Mouse (Mus musculus): ENCODE results near the gene Gm19668.
"Not testable (repeated sequence)": the region's sequence is repeated elsewhere in the genome, so short reads cannot be mapped to it uniquely, and the experiment has no call there.

Gm19668 gene

DNA sequence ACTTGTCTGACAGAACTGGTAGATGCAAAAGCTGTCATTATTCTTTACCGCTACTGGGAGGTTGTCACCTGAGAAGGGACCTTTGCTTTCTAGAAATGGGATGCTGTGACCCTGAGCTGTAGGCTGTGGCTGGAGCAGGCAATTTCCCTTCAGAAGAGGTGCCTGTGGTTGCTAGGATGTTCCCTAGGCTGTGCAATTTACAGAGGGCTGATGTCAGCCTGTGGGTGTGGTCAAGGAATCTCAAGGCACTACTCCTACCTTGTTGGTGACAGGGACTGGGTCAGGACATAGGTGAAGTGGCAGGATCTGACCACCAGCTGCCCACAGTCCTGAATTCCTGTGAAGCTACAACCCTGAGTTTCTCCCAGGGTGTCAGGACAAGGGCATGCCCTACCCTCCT is 29.2 kb downstream of the Gm19668 start:
- no peak for DNase-seq

DNA sequence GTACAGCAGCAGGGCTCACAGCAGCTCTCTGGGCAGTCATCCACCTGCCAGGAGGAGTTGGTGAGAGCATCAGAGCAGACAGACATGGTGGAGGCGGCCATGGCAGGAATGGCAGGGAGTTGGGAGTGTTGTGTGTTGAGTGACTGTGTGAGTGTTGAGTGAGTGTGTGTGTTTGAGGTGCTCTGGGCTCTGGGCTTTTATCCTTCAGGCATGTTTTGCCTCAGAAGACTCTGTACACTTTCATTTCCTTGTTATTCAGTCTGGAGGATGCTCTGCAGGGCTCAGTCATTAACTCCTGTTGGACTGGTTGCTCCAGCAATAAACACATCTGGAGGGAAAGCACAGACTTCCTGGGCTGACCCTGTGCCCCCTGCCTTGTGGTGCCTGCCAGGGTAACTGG is 39.4 kb downstream of the Gm19668 start, which contains the start of gene Gm3233:
Gene Gm3233 (minus strand): TSS at position 101 of the 400 bp plus-strand sequence.
- DNase-seq = not testable (repeated sequence)

DNA sequence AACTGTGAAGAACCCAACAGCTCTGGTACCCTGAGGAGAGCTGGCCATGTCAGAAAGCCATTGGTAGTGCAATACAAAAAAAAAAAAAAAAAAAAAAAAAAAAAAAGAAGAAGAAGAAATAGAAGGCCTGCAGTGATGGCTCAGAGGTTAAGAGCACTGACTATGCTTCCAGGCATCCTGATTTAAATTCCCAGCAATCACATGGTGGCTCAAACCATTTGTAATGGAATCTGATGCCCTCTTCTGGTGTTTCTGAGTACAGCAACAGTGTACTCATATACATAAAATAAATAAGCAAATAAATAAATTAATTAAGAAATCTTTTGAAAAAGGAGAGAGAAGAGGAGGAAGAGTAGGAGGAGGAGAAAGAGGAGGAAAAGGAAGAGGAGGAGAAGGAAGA is 45.5 kb downstream of the Gm19668 start:
- DNase-seq = no peak

DNA sequence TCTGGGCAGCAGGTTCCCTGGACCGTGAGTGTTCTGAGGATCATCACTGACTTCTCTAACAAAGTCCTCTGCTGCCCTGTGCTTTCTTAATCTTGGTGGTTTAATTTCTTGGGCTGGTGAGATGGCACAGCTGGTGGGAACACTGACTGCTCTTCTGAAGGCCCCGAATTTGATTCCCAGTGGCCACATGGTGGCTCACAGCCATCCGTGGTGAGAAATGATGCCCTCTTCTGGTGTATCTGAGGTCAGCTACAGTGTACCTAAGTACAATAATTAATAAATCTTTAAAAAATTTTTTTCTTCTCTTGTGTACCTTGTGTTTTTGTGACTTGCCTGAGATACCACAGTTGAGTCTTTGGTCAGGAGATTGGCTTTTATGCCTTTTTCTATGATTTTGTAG is 46.6 kb downstream of the Gm19668 start:
- not testable (repeated sequence) for DNase-seq

GRCm38 (mm10) chr10:77751254-77751653 is 47.7 kb downstream of the Gm19668 start, which contains the start of gene Gm9736:
Gm9736 (minus strand) TSS chr10:77751354.
- DNase-seq = not testable (repeated sequence)

DNA sequence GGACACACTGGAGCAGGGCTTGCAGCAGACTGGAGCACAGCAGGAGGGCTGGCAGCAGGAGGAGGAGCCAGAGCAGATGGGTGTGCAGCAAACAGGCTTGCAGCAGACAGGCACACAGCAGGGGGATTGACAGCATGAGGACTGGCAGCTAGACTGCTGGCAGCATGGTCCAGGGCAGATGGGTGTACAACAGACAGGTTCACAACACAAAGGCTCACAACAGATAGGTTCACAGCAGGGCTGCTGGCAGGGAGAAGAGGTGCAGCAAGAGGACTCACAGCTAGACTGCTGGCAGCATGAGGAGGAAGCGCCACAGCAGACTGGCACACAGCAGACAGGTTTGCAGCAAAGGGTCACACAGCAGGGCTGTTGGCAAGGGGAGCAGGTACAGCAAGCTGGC is 48.2 kb downstream of the Gm19668 start:
- DNase-seq = not testable (repeated sequence)

All from embryo, embryonic 11 days (tissue).